Mouse (Mus musculus) gastrocnemius, postnatal 14 days (tissue): ENCODE data around the gene Fbn1. TPM values are rescaled to one million over a fixed set of nuclear protein-coding genes. Genes with fewer than 3 reads are reported as not detected.

ENCODE experiments used
- DNase-seq: peaks from one replicate; pipeline ENCODE4 v3.0.0; 2021; ENCODE audit warnings: mixed read lengths
- intact Hi-C: fragments of 180-260 bp; cut with DNase I; formaldehyde crosslinking; loops from one replicate; pipeline ENCODE4 v1.15.1; 2025; ENCODE audit warnings: low total_unique reads
- total RNA-seq, 2 experiments: library from RNA; stranded (reverse); gene quantifications; 2 replicates each; pipeline ENCODE4 v1.2.3; 2021

The Fbn1 gene
- total RNA-seq, 2 experiments from 2014 or later: 159 to 223 TPM

- no peak for DNase-seq
- intact Hi-C loops: no loop called here
Observed at GRCm38 (mm10) chr2:125416541-125417245, 91.1 kb downstream of the Fbn1 start.

GRCm38 (mm10) chr2:125412351-125412750, 95.4 kb downstream of the Fbn1 start:
- DNase-seq: no peak
- intact Hi-C loops: no loop called here

GRCm38 (mm10) chr2:125411777-125412176, 96.0 kb downstream of the Fbn1 start:
- DNase-seq: no peak
- intact Hi-C loops: no loop called here

GRCm38 (mm10) chr2:125404509-125405105, 103.2 kb downstream of the Fbn1 start:
- intact Hi-C loops: no loop called here
- no peak for DNase-seq

GRCm38 (mm10) chr2:125402276-125402675, 105.5 kb downstream of the Fbn1 start:
- intact Hi-C loops: no loop called here
- DNase-seq: no peak

GRCm38 (mm10) chr2:125400121-125400520, 107.7 kb downstream of the Fbn1 start:
- intact Hi-C loops: no loop called here
- no peak for DNase-seq

- intact Hi-C loops: no loop called here
- DNase-seq: no peak
Observed at GRCm38 (mm10) chr2:125397796-125398195, 110.0 kb downstream of the Fbn1 start.

GRCm38 (mm10) chr2:125394428-125395101, 113.2 kb downstream of the Fbn1 start:
- DNase-seq: no peak
- intact Hi-C loops: no loop called here

- intact Hi-C loops: no loop called here
- DNase-seq: no peak
Observed at GRCm38 (mm10) chr2:125391582-125391981, 116.2 kb downstream of the Fbn1 start.

GRCm38 (mm10) chr2:125389796-125390195, 118.0 kb downstream of the Fbn1 start:
- intact Hi-C loops: no loop called here
- no peak for DNase-seq

- intact Hi-C loops: no loop called here
- no peak for DNase-seq
Observed at GRCm38 (mm10) chr2:125386221-125386965, 121.4 kb downstream of the Fbn1 start.

- intact Hi-C loops: no loop called here
- no peak for DNase-seq
Observed at GRCm38 (mm10) chr2:125384941-125385340, 122.9 kb downstream of the Fbn1 start.

- intact Hi-C loops: no loop called here
- no peak for DNase-seq
Observed at GRCm38 (mm10) chr2:125384415-125384814, 123.4 kb downstream of the Fbn1 start.

GRCm38 (mm10) chr2:125383273-125383641, 124.5 kb downstream of the Fbn1 start:
- no peak for DNase-seq
- intact Hi-C loops: no loop called here

- no peak for DNase-seq
- intact Hi-C loops: no loop called here
Observed at GRCm38 (mm10) chr2:125382613-125383272, 125.0 kb downstream of the Fbn1 start.

GRCm38 (mm10) chr2:125380086-125380485, 127.7 kb downstream of the Fbn1 start:
- no peak for DNase-seq
- intact Hi-C loops: no loop called here

GRCm38 (mm10) chr2:125379206-125379605, 128.6 kb downstream of the Fbn1 start:
- DNase-seq: no peak
- intact Hi-C loops: no loop called here

- DNase-seq: no peak
- intact Hi-C loops: no loop called here
Observed at GRCm38 (mm10) chr2:125375926-125376325, 131.9 kb downstream of the Fbn1 start.

- intact Hi-C loops: no loop called here
- no peak for DNase-seq
Observed at GRCm38 (mm10) chr2:125375301-125375700, 132.5 kb downstream of the Fbn1 start.

GRCm38 (mm10) chr2:125369666-125370065, 138.1 kb downstream of the Fbn1 start:
- no peak for DNase-seq
- intact Hi-C loops: no loop called here
